Mouse (Mus musculus): ENCODE results near the gene Gm49373. TPM values are rescaled to one million over a fixed set of nuclear protein-coding genes. Genes with fewer than 3 reads are reported as not detected.

The Gm49373 gene
- 0.96 TPM for polyA plus RNA-seq (2012; fragmentation: generic; extraction: Trizol)
- long read RNA-seq, experiment 1, result 0 reads
- long read RNA-seq, experiment 2, partial matches to known transcripts, result 0 of 2 reads
- long read RNA-seq, experiment 2, other reads (novel, unspliced or antisense), result 2 of 2 reads

DNA sequence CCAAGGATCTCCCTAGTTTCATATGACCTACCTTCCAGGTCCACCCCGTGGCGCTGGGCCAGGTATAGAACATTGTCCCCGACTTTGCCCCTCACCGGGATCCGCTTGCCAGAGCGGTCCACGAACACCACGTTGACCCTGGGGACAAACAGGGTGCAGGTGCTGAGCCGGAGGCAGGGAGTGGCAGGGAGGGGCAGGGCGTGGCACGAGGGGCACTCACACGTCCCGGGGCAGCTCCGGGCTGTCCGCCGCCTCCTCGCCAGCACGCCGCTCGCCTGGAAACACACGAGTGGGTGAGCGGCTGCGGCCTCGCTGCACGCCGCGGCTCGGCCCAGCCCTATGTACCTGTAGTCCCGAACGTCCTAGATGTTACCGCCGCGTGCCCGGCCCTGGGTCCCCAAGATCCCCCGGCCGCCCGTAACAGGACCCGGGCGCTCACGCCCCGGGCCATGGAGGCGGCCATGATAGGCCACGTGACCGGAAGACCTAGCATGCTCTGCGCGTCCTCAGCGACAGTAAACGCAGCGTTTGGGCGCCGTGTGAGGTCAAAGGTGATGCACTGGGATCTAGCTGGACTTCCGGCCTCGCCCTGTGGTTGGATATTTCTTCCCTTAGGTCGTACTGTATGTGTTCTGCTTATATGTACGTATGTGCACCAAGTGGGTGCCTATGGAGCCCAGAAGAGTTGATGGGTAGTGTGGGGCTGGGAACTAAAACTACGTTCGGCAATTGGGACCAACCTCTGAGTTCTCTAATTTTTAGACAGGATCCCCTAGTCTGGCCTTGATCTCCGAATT, at the start of gene Gm49373, which contains the start of gene Fdx1l:
Gene Gm49373 (minus strand): TSS at position 53 of the 797 bp plus-strand sequence.
Gene Fdx1l (minus strand): TSS at position 571 of the 797 bp plus-strand sequence.
- TF ChIP-seq USF1 (IDR thresholded peaks at IDR 0.05; ENCODE audit: low read depth) (peak; percentile 97), MYOG (IDR thresholded peaks at IDR 0.05; ENCODE audit: control insufficient read depth, extremely low read depth, insufficient read length) (no peak), CTCF (IDR thresholded peaks at IDR 0.05; ENCODE audit: control insufficient read depth, insufficient read depth, insufficient read length) (no peak), MAX (IDR thresholded peaks at IDR 0.05) (peak; percentile 91), FOSL1 (IDR thresholded peaks at IDR 0.05; ENCODE audit: insufficient read depth, low read length, poor library complexity, severe bottlenecking) (no peak), MYOD1 (IDR thresholded peaks at IDR 0.05; ENCODE audit: control insufficient read depth, insufficient read length, low read depth) (no peak), CEBPB (IDR thresholded peaks at IDR 0.05; ENCODE audit: low read depth) (no peak)
- peaks cover 42% of the 10 kb centered on the region for H3K36me3 ChIP-seq (ENCODE audit: control insufficient read depth, insufficient read depth)
- H3K79me3 ChIP-seq (ENCODE audit: low read depth), result peaks cover 22% of the 10 kb centered on the region
- no peaks in the 10 kb centered on the region for H3K27me3 ChIP-seq (ENCODE audit: control insufficient read depth, insufficient read depth, insufficient read length)
- H3K79me2 ChIP-seq (ENCODE audit: control insufficient read depth, insufficient read depth), result peaks cover 31% of the 10 kb centered on the region
- peak within 1 kb of the TSS; percentile 95 for H3ac ChIP-seq (ENCODE audit: control insufficient read depth, insufficient read length, low read depth)
- peak within 1 kb of the TSS; percentile 57 for H3K4me3 ChIP-seq (ENCODE audit: insufficient read depth, poor library complexity, severe bottlenecking)

DNA sequence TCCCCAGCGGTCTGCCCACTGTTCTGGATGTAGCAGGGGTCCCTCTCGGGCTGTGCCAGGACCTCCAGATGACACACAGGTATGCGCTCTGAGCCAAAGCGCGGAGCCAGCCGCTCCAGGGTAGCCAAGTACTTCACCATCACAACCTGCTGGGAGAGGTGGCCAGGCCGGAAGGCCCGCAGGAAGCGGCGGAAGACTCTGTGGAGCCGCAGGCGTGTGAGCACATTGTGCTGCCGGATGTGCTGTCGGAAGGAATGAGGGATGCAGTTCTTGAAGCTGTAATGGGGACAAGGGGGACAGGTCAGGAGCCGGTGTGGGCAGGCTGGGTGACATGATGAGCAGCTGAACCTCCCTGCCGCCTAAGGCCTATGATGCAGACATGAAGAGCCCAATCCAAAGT, 48.6 kb upstream of the Gm49373 start:
- H3ac ChIP-seq (ENCODE audit: control insufficient read depth, insufficient read length, low read depth), result no peak overlapping the region
- no peaks in the 10 kb centered on the region for H3K27me3 ChIP-seq (ENCODE audit: control insufficient read depth, insufficient read depth, insufficient read length)
- H3K79me3 ChIP-seq (ENCODE audit: low read depth), result no peaks in the 10 kb centered on the region
- H3K4me3 ChIP-seq (ENCODE audit: insufficient read depth, poor library complexity, severe bottlenecking), result no peak overlapping the region
- no peaks in the 10 kb centered on the region for H3K79me2 ChIP-seq (ENCODE audit: control insufficient read depth, insufficient read depth)
- H3K36me3 ChIP-seq (ENCODE audit: control insufficient read depth, insufficient read depth), result peaks cover 4% of the 10 kb centered on the region
- no peak for TF ChIP-seq FOSL1 (IDR thresholded peaks at IDR 0.05; ENCODE audit: insufficient read depth, low read length, poor library complexity, severe bottlenecking)
- no peak for TF ChIP-seq MYOG (IDR thresholded peaks at IDR 0.05; ENCODE audit: control insufficient read depth, extremely low read depth, insufficient read length)
- no peak for TF ChIP-seq MYOD1 (IDR thresholded peaks at IDR 0.05; ENCODE audit: control insufficient read depth, insufficient read length, low read depth)
- TF ChIP-seq MAX (IDR thresholded peaks at IDR 0.05), result no peak
- no peak for TF ChIP-seq CTCF (IDR thresholded peaks at IDR 0.05; ENCODE audit: control insufficient read depth, insufficient read depth, insufficient read length)
- TF ChIP-seq CEBPB (IDR thresholded peaks at IDR 0.05; ENCODE audit: low read depth), result no peak
- TF ChIP-seq USF1 (IDR thresholded peaks at IDR 0.05; ENCODE audit: low read depth), result no peak

DNA sequence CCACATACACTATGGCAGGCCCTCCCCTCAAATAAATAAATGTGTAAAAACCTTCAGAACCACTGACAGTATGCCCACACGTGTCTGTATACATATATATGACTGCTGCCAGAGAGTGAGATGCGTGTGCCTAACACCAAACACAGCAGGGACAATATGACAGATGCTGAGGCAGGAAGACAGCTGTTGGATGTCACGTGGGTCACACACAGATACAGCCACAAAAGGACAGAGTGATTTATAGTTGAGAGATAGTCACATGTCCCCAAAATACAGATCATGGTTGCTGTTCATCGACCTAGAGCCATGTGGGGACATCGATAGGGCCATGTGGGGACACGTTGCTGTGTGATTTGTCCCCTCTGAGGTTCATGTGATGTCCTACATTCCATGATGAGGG, 44.2 kb upstream of the Gm49373 start:
- Histone ChIP-seq H3K79me3 (ENCODE audit: low read depth) (no peaks in the 10 kb centered on the region), H3K36me3 (ENCODE audit: control insufficient read depth, insufficient read depth) (peaks cover 4% of the 10 kb centered on the region), H3K27me3 (ENCODE audit: control insufficient read depth, insufficient read depth, insufficient read length) (no peaks in the 10 kb centered on the region), H3ac (ENCODE audit: control insufficient read depth, insufficient read length, low read depth) (no peak overlapping the region), H3K79me2 (ENCODE audit: control insufficient read depth, insufficient read depth) (no peaks in the 10 kb centered on the region), H3K4me3 (ENCODE audit: insufficient read depth, poor library complexity, severe bottlenecking) (no peak overlapping the region)
- TF ChIP-seq CTCF (IDR thresholded peaks at IDR 0.05; ENCODE audit: control insufficient read depth, insufficient read depth, insufficient read length) (no peak), CEBPB (IDR thresholded peaks at IDR 0.05; ENCODE audit: low read depth) (no peak), MYOG (IDR thresholded peaks at IDR 0.05; ENCODE audit: control insufficient read depth, extremely low read depth, insufficient read length) (no peak), FOSL1 (IDR thresholded peaks at IDR 0.05; ENCODE audit: insufficient read depth, low read length, poor library complexity, severe bottlenecking) (no peak), MAX (IDR thresholded peaks at IDR 0.05) (no peak), USF1 (IDR thresholded peaks at IDR 0.05; ENCODE audit: low read depth) (peak; percentile 65), MYOD1 (IDR thresholded peaks at IDR 0.05; ENCODE audit: control insufficient read depth, insufficient read length, low read depth) (peak; percentile 73)

DNA sequence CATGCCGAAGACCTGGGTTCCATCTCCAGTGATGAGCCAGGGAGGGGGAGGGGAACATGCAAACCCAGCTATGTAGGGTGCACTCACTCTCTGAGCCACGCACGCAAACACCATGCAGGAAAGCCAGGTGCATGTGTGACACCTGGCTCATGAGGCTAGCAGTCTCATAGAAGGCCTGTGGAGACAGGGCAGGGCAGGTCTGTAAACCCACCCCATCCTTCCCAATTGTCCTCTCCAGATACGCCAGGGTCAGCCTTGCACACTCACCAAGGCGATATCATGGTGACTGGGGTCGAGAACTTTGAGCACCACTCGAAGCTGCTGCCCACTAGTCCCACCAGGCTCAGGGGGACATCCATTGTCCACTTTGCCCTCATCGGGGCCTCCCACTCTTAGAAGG, 42.2 kb upstream of the Gm49373 start:
- Histone ChIP-seq H3K79me3 (ENCODE audit: low read depth) (no peaks in the 10 kb centered on the region), H3ac (ENCODE audit: control insufficient read depth, insufficient read length, low read depth) (no peak overlapping the region)

DNA sequence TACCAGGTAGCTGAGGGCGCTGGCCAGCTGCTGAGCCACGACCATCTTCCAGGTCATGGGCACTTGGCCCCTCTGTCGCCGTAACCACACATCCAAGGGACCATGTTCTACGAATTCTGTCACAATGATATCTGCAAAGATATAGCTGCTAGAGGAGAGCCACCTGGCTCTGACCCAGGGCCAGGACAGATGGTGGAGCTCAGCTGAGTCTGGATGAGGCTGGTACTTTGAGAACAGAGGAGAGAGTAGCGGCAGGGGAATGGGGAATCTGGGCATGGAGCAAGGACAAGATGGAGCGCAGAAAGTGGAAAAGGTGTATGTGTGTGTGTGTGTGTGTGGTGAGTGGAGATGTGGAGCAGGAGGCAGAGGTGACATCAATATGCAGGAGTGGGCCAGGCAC, 41.3 kb upstream of the Gm49373 start:
- TF ChIP-seq USF1 (IDR thresholded peaks at IDR 0.05; ENCODE audit: low read depth) (no peak), MAX (IDR thresholded peaks at IDR 0.05) (no peak), CEBPB (IDR thresholded peaks at IDR 0.05; ENCODE audit: low read depth) (no peak), MYOG (IDR thresholded peaks at IDR 0.05; ENCODE audit: control insufficient read depth, extremely low read depth, insufficient read length) (no peak), MYOD1 (IDR thresholded peaks at IDR 0.05; ENCODE audit: control insufficient read depth, insufficient read length, low read depth) (no peak), CTCF (IDR thresholded peaks at IDR 0.05; ENCODE audit: control insufficient read depth, insufficient read depth, insufficient read length) (no peak), FOSL1 (IDR thresholded peaks at IDR 0.05; ENCODE audit: insufficient read depth, low read length, poor library complexity, severe bottlenecking) (no peak)
- no peaks in the 10 kb centered on the region for H3K36me3 ChIP-seq (ENCODE audit: control insufficient read depth, insufficient read depth)
- H3ac ChIP-seq (ENCODE audit: control insufficient read depth, insufficient read length, low read depth), result no peak overlapping the region
- no peaks in the 10 kb centered on the region for H3K27me3 ChIP-seq (ENCODE audit: control insufficient read depth, insufficient read depth, insufficient read length)
- no peaks in the 10 kb centered on the region for H3K79me3 ChIP-seq (ENCODE audit: low read depth)
- no peaks in the 10 kb centered on the region for H3K79me2 ChIP-seq (ENCODE audit: control insufficient read depth, insufficient read depth)
- H3K4me3 ChIP-seq (ENCODE audit: insufficient read depth, poor library complexity, severe bottlenecking), result no peak overlapping the region

More for the DNA sequence above, 42.2 kb upstream of the Gm49373 start:
- Histone ChIP-seq H3K4me3 (ENCODE audit: insufficient read depth, poor library complexity, severe bottlenecking) (no peak overlapping the region), H3K79me2 (ENCODE audit: control insufficient read depth, insufficient read depth) (no peaks in the 10 kb centered on the region), H3K36me3 (ENCODE audit: control insufficient read depth, insufficient read depth) (peaks cover 3% of the 10 kb centered on the region), H3K27me3 (ENCODE audit: control insufficient read depth, insufficient read depth, insufficient read length) (no peaks in the 10 kb centered on the region)
- TF ChIP-seq FOSL1 (IDR thresholded peaks at IDR 0.05; ENCODE audit: insufficient read depth, low read length, poor library complexity, severe bottlenecking), result no peak
- TF ChIP-seq MYOD1 (IDR thresholded peaks at IDR 0.05; ENCODE audit: control insufficient read depth, insufficient read length, low read depth), result no peak
- TF ChIP-seq CEBPB (IDR thresholded peaks at IDR 0.05; ENCODE audit: low read depth), result no peak
